ENCODE assay signal across 8 mouse cellular contexts in genomic region chr3:96170976-96171545, GRCm38 (mm10). TPM values are rescaled to one million over a fixed set of nuclear protein-coding genes. Genes with fewer than 3 reads are reported as not detected.
DNase-seq lines count a peak whose midpoint lies in the region; ATAC-seq and TF ChIP-seq lines count a peak whose summit lies in the region.

No protein-coding gene starts in this region.

- H3K4me2 ChIP-seq in kidney, embryonic 15.5 days = peak overlapping the region; percentile 84
- H3K4me2 ChIP-seq in intestine, embryonic 15.5 days (replicated peaks) = peak overlapping the region; percentile 84
- peak overlapping the region; percentile 98 for H3K4me2 ChIP-seq in neural tube, embryonic 15.5 days

- 59% methylated on average over 10 of the region's 10 CpGs for WGBS in kidney, embryonic 15.5 days
- 56% methylated on average over 10 of the region's 10 CpGs for WGBS in intestine, embryonic 15.5 days
- 75% methylated on average over 10 of the region's 10 CpGs for WGBS in neural tube, embryonic 15.5 days

- no peaks in the 10 kb centered on the region for H3K27me3 ChIP-seq in kidney, embryonic 15.5 days
- H3K27me3 ChIP-seq in intestine, embryonic 15.5 days (replicated peaks) = no peaks in the 10 kb centered on the region
- H3K27me3 ChIP-seq in neural tube, embryonic 15.5 days (replicated peaks) = no peaks in the 10 kb centered on the region

- DNase-seq in kidney, adult 9 months = no peak
- no peak for DNase-seq in urinary bladder, postnatal 4 days (ENCODE audit: low spot score in 2 of 2)
- no peak for DNase-seq in right cerebral cortex, adult 18-20 months
- no peak for DNase-seq in gastrocnemius, postnatal 4 days (ENCODE audit: low spot score in 2 of 2)

- H3K36me3 ChIP-seq in kidney, embryonic 15.5 days = peaks cover 52% of the 10 kb centered on the region
- H3K36me3 ChIP-seq in intestine, embryonic 15.5 days = peaks cover 7% of the 10 kb centered on the region
- peaks cover 20% of the 10 kb centered on the region for H3K36me3 ChIP-seq in neural tube, embryonic 15.5 days

- no peak for TF ChIP-seq POLR2A in cortical plate, adult 2 months (IDR thresholded peaks at IDR 0.05; ENCODE audit: extremely low read depth, insufficient read depth, low read length)

- no peak for ATAC-seq in kidney, embryonic 15.5 days (replicated peaks; ENCODE audit: low FRiP score)
- ATAC-seq in intestine, embryonic 15.5 days = no peak
- no peak for ATAC-seq in neural tube, embryonic 15.5 days (ENCODE audit: low FRiP score)

- H3K4me3 ChIP-seq in kidney, embryonic 15.5 days (replicated peaks) = peak overlapping the region; percentile 64
- H3K4me3 ChIP-seq in cortical plate, adult 2 months (ENCODE audit: insufficient read depth, low read length) = no peak overlapping the region; the same call in 1 of the 2 replicates
- H3K4me3 ChIP-seq in intestine, embryonic 15.5 days (replicated peaks) = peak overlapping the region; percentile 78; the same call in 1 of the 2 replicates
- peak overlapping the region; percentile 85 for H3K4me3 ChIP-seq in neural tube, embryonic 15.5 days (replicated peaks)

- no peaks in the 10 kb centered on the region for H3K9me3 ChIP-seq in kidney, embryonic 15.5 days (replicated peaks)
- no peaks in the 10 kb centered on the region for H3K9me3 ChIP-seq in intestine, embryonic 15.5 days
- no peaks in the 10 kb centered on the region for H3K9me3 ChIP-seq in neural tube, embryonic 15.5 days (replicated peaks)

- TF ChIP-seq CTCF in cortical plate, adult 2 months (IDR thresholded peaks at IDR 0.05; ENCODE audit: extremely low read depth, insufficient read depth, low read length) = no peak

- peak overlapping the region; percentile 99 for H3K27ac ChIP-seq in kidney, embryonic 15.5 days
- H3K27ac ChIP-seq in cortical plate, adult 2 months (ENCODE audit: insufficient read depth, low read length) = peak overlapping the region; percentile 1; the same call in 1 of the 2 replicates
- peak overlapping the region; percentile 42; the same call in 1 of the 2 replicates for H3K27ac ChIP-seq in intestine, embryonic 15.5 days
- peak overlapping the region; percentile 98 for H3K27ac ChIP-seq in neural tube, embryonic 15.5 days (replicated peaks)

- H3K9ac ChIP-seq in kidney, embryonic 15.5 days = no peak overlapping the region; the same call in 1 of the 2 replicates
- peak overlapping the region; percentile 84 for H3K9ac ChIP-seq in intestine, embryonic 15.5 days
- peak overlapping the region; percentile 87; the same call in 1 of the 2 replicates for H3K9ac ChIP-seq in neural tube, embryonic 15.5 days (replicated peaks)

- peaks cover 38% of the 10 kb centered on the region for H3K4me1 ChIP-seq in kidney, embryonic 15.5 days
- peaks cover 8% of the 10 kb centered on the region; the same call in 1 of the 2 replicates for H3K4me1 ChIP-seq in cortical plate, adult 2 months (ENCODE audit: control insufficient read depth, insufficient read depth, low read length)
- H3K4me1 ChIP-seq in intestine, embryonic 15.5 days (replicated peaks) = peaks cover 15% of the 10 kb centered on the region
- H3K4me1 ChIP-seq in neural tube, embryonic 15.5 days = peaks cover 42% of the 10 kb centered on the region

RNA-seq across cellular contexts. Expression of gene Sf3b4, which starts 1.1 kb away (rescaled TPM):
- 184 and 193 TPM in 2 replicates for polyA plus RNA-seq in kidney, embryonic 15.5 days (2015; fragmentation: Nextera tagmentation; extraction: Ambion mirVana)
- polyA plus RNA-seq in cortical plate, adult 2 months (2012; rRNA removed) = 46.0 and 51.1 TPM in 2 replicates
- 152 and 153 TPM in 2 replicates for polyA plus RNA-seq in intestine, embryonic 15.5 days (2015; fragmentation: Nextera tagmentation; extraction: Ambion mirVana)
- 127 and 150 TPM in 2 replicates for polyA plus RNA-seq in neural tube, embryonic 15.5 days (2015; fragmentation: Nextera tagmentation; extraction: Ambion mirVana)
- total RNA-seq in gastrocnemius, postnatal 4 days (2021) = 10 to 100 TPM; 32.9 to 34.6 TPM

RNA-seq across cellular contexts. Expression of gene Mtmr11, which starts 9.3 kb away (rescaled TPM):
- 24.6 and 29.7 TPM in 2 replicates for polyA plus RNA-seq in kidney, embryonic 15.5 days (2015; fragmentation: Nextera tagmentation; extraction: Ambion mirVana)
- 13.4 and 14.0 TPM in 2 replicates for polyA plus RNA-seq in cortical plate, adult 2 months (2012; rRNA removed)
- 20.0 and 20.2 TPM in 2 replicates for polyA plus RNA-seq in intestine, embryonic 15.5 days (2015; fragmentation: Nextera tagmentation; extraction: Ambion mirVana)
- 12.6 and 13.3 TPM in 2 replicates for polyA plus RNA-seq in neural tube, embryonic 15.5 days (2015; fragmentation: Nextera tagmentation; extraction: Ambion mirVana)
- 1 to 10 TPM; 9.3 to 9.7 TPM for total RNA-seq in gastrocnemius, postnatal 4 days (2021)

RNA-seq across cellular contexts. Expression of gene Sv2a, which starts 9.9 kb away (rescaled TPM):
- polyA plus RNA-seq in kidney, embryonic 15.5 days (2015; fragmentation: Nextera tagmentation; extraction: Ambion mirVana) = 3.0 and 4.9 TPM in 2 replicates
- 279 and 292 TPM in 2 replicates for polyA plus RNA-seq in cortical plate, adult 2 months (2012; rRNA removed)
- 6.0 and 7.4 TPM in 2 replicates for polyA plus RNA-seq in intestine, embryonic 15.5 days (2015; fragmentation: Nextera tagmentation; extraction: Ambion mirVana)
- polyA plus RNA-seq in neural tube, embryonic 15.5 days (2015; fragmentation: Nextera tagmentation; extraction: Ambion mirVana) = 110 and 136 TPM in 2 replicates
- 1 to 10 TPM; 2.2 to 2.3 TPM for total RNA-seq in gastrocnemius, postnatal 4 days (2021)

RNA-seq across cellular contexts. Expression of gene Bola1, which starts 48.4 kb away (rescaled TPM):
- polyA plus RNA-seq in kidney, embryonic 15.5 days (2015; fragmentation: Nextera tagmentation; extraction: Ambion mirVana) = 55.2 and 59.4 TPM in 2 replicates
- polyA plus RNA-seq in cortical plate, adult 2 months (2012; rRNA removed) = 29.4 and 29.9 TPM in 2 replicates
- polyA plus RNA-seq in intestine, embryonic 15.5 days (2015; fragmentation: Nextera tagmentation; extraction: Ambion mirVana) = 59.5 and 60.7 TPM in 2 replicates
- polyA plus RNA-seq in neural tube, embryonic 15.5 days (2015; fragmentation: Nextera tagmentation; extraction: Ambion mirVana) = 53.9 and 58.6 TPM in 2 replicates
- 10 to 100 TPM; 20.4 to 23.2 TPM for total RNA-seq in gastrocnemius, postnatal 4 days (2021)

RNA-seq across cellular contexts. Expression of gene Hist2h2ab, which starts 48.6 kb away (rescaled TPM):
- polyA plus RNA-seq in kidney, embryonic 15.5 days (2015; fragmentation: Nextera tagmentation; extraction: Ambion mirVana) = 0.86 and 0.90 TPM in 2 replicates
- 1.3 and 2.7 TPM in 2 replicates for polyA plus RNA-seq in cortical plate, adult 2 months (2012; rRNA removed)
- polyA plus RNA-seq in intestine, embryonic 15.5 days (2015; fragmentation: Nextera tagmentation; extraction: Ambion mirVana) = 1.1 and 1.6 TPM in 2 replicates
- polyA plus RNA-seq in neural tube, embryonic 15.5 days (2015; fragmentation: Nextera tagmentation; extraction: Ambion mirVana) = 0.47 TPM in 1 of 2 replicates, not detected in the other
- total RNA-seq in gastrocnemius, postnatal 4 days (2021) = 10 to 100 TPM; 15.6 TPM

Comparison
In these comparisons a context has a peak if more than half of its experiments do, and no peak if none do; other contexts are left out.
1. H3K27ac ChIP-seq: peak in every context shown above with its lines; median percentile 99 in kidney, embryonic 15.5 days; 98 in neural tube, embryonic 15.5 days; 42 in intestine, embryonic 15.5 days; 1 in cortical plate, adult 2 months.
2. RNA of gene Sv2a, which starts 9.9 kb away (polyA plus RNA-seq): 279 to 292 TPM in cortical plate, adult 2 months and 110 to 136 TPM in neural tube, embryonic 15.5 days; 6.0 to 7.4 TPM in intestine, embryonic 15.5 days and 3.0 to 4.9 TPM in kidney, embryonic 15.5 days; every median in the first group is over 10 times any median in the second.
3. Peak in every context shown above with its lines, with median percentiles within 50 percentile points of each other: H3K4me2 ChIP-seq.